Mouse (Mus musculus) lung, adult 2 months (tissue): ENCODE measurements around the gene Mcoln3. TPM values are rescaled to one million over a fixed set of nuclear protein-coding genes. Genes with fewer than 3 reads are reported as not detected.

Experiments used
- DNase-seq: peaks from one replicate; pipeline ENCODE4 v3.0.0; 2022
- H3K4me1 ChIP-seq: fragments of 200-500 bp; 2 replicates; pipeline ENCODE4 v1.6.1; 2011; ENCODE audit warnings: low read length; ENCODE audit not compliant: control insufficient read depth, insufficient read depth
- H3K4me3 ChIP-seq: fragments of 200-500 bp; replicated peaks from 2 replicates; pipeline ENCODE3; 2011; ENCODE audit warnings: low read depth, mild to moderate bottlenecking, control low read depth, low read length; ENCODE audit errors: extremely low read depth
- CTCF ChIP-seq: fragments of 200-500 bp; IDR thresholded peaks from 2 replicates; pipeline ENCODE4 v1.5.1; 2011; ENCODE audit warnings: mild to moderate bottlenecking, low read length, control low read depth; ENCODE audit not compliant: insufficient read depth
- POLR2A ChIP-seq: fragments of 200-500 bp; IDR thresholded peaks from 2 replicates; pipeline ENCODE4 v1.6.1; 2011; ENCODE audit warnings: low read depth, mild to moderate bottlenecking, control low read depth, low read length, borderline replicate concordance; ENCODE audit errors: extremely low read depth
- WGBS: fragments of 180-500 bp; shearing (Covaris S2); methylation state at CpG from one replicate; pipeline ENCODE4 v1.1.7; 2018; 5-methylcytosine and 5-hydroxymethylcytosine counted together
- polyA plus RNA-seq: library from polyadenylated mRNA; depleted of rRNA; stranded (reverse); fragments of >200 nt; gene quantifications from 2 replicates; pipeline ENCODE4 v1.2.3, GENCODE M21; 2012

Gene Mcoln3
- polyA plus RNA-seq, 1 experiment: 9.0 TPM

DNA sequence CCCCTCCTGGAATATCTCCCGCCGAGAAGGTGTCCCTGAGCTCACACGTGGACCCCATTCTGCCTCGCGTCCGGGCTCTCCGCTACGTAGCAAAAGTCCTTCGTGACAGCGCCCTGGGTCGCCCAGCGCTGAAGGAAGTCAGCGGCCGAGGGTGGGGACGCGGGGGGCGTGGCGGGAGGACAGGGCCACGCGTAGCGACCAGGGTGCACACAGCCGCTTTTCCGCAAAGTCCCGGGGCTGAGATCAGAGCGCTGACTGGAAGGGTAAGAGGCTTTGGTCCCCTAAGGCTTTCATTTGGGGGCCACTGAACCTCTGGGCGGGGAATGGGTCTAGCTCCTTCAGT is 32.8 kb downstream of the Mcoln3 start:
- peak; percentile 17 for DNase-seq
- WGBS: 1% methylated on average over 26 of the region's 26 CpGs
- Histone ChIP-seq H3K4me1 (peaks cover 8% of the 10 kb centered on the region), H3K4me3 (peak overlapping the region; percentile 51)
- TF ChIP-seq CTCF (no peak), POLR2A (no peak)

- no peak for TF ChIP-seq CTCF
- no peak for TF ChIP-seq POLR2A
- H3K4me3 ChIP-seq: no peak overlapping the region
- DNase-seq: peak; percentile 10
- peaks cover 8% of the 10 kb centered on the region for H3K4me1 ChIP-seq
- 17% methylated on average over 11 of the region's 11 CpGs for WGBS
Measured at GRCm38 (mm10) chr3:146150560-146150959, 33.3 kb downstream of the Mcoln3 start.

GRCm38 (mm10) chr3:146151328-146151727 is 34.1 kb downstream of the Mcoln3 start:
- no peak for DNase-seq
- WGBS: 96% methylated on average over 10 of the region's 10 CpGs
- Histone ChIP-seq H3K4me1 (peaks cover 8% of the 10 kb centered on the region), H3K4me3 (no peak overlapping the region)
- TF ChIP-seq CTCF: no peak
- no peak for TF ChIP-seq POLR2A

- TF ChIP-seq POLR2A (no peak), CTCF (no peak)
- no peak overlapping the region for H3K4me3 ChIP-seq
- WGBS: 89% methylated on average over 8 of the region's 8 CpGs
- peaks cover 8% of the 10 kb centered on the region for H3K4me1 ChIP-seq
- no peak for DNase-seq
Measured at GRCm38 (mm10) chr3:146151755-146152154, 34.5 kb downstream of the Mcoln3 start.

- no peak for TF ChIP-seq POLR2A
- TF ChIP-seq CTCF: no peak
- no peak for DNase-seq
- H3K4me1 ChIP-seq: peaks cover 8% of the 10 kb centered on the region
- WGBS: 79% methylated on average over 8 of the region's 8 CpGs
- no peak overlapping the region for H3K4me3 ChIP-seq
Measured at GRCm38 (mm10) chr3:146152348-146152747, 35.1 kb downstream of the Mcoln3 start.

GRCm38 (mm10) chr3:146152913-146153312 is 35.7 kb downstream of the Mcoln3 start:
- WGBS: 69% methylated on average over 2 of the region's 2 CpGs
- Histone ChIP-seq H3K4me3 (no peak overlapping the region), H3K4me1 (peaks cover 8% of the 10 kb centered on the region)
- no peak for TF ChIP-seq POLR2A
- TF ChIP-seq CTCF: no peak
- no peak for DNase-seq

GRCm38 (mm10) chr3:146153862-146154611 is 36.8 kb downstream of the Mcoln3 start:
- no peak for TF ChIP-seq CTCF
- TF ChIP-seq POLR2A: no peak
- H3K4me3 ChIP-seq: no peak overlapping the region
- H3K4me1 ChIP-seq: peaks cover 8% of the 10 kb centered on the region
- no peak for DNase-seq
- 34% methylated on average over 12 of the region's 12 CpGs for WGBS

DNA sequence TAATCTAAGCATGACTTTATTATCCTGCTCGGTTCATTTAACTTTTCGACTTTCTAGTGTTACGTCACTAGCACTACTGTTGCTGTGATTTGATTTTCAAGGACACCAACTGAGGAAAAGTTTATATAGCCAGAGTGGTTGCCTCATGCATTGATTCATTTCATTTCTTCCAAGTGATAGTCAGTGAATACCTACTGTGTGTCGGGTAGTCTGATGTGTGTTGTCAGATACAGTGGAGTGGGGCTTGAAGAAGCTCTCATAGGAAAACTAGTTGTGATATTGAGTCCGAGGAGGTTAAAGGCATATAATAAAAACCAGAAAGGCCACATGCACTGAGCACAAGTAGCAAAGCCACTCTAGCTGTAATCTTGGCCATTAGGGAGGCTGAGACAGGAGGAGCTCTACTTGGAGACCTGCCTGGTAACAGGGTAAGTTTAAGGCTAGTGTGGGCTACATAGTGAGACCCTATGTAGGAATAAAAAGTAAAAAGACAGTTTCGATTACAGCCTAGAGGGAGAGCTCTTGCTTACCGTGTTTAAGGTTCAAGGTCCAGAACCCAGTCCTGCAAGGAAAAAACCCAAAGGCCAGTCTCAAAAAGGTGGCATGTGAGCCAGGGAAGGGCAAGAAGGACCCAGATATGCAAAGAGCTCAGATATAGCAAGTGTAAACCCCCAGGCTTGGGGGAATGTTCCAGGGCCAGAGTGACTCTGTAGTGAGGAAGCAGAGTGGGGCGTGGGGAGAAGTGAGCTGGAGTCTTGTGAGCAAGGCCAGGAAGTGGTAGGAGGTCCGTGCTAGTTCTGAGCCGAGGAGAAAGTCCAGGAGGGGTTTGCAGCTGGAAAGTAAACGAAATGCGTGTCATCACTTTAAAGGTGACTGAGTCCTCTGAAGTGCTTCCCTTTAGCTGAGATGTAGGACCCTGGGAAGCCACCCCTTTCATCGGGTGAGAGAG is 38.7 kb downstream of the Mcoln3 start:
- TF ChIP-seq POLR2A (no peak), CTCF (no peak)
- no peaks in the 10 kb centered on the region for H3K4me1 ChIP-seq
- DNase-seq: no peak
- 61% methylated on average over 13 of the region's 13 CpGs for WGBS
- H3K4me3 ChIP-seq: no peak overlapping the region

DNA sequence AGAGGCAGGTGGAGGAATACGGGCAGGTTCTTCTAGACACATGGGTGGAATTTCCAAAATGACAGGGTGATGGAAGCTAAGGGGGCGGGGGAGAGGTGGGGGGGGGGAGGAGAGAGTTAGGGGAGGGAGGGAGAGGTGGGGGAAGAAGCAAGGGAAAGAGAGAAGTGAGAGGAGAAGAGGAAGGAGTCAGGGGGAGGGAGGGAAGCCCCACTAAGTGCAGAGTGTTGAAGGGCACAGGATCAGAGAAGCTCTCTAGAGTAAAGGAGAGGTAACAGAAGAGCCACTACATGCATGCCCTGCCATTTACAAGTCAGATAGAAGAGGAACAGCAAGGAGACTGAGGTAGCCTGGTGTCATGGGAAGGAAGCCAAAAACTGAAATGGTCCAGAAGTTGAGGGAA is 39.6 kb downstream of the Mcoln3 start:
- 62% methylated on average over 2 of the region's 2 CpGs for WGBS
- Histone ChIP-seq H3K4me1 (no peaks in the 10 kb centered on the region), H3K4me3 (no peak overlapping the region)
- no peak for DNase-seq
- TF ChIP-seq POLR2A: no peak
- no peak for TF ChIP-seq CTCF
